Mouse (Mus musculus): ENCODE data around the gene 3110082I17Rik.
A peak's percentile ranks its signal among the peaks of the same experiment; 100 is the strongest.

The 3110082I17Rik gene

GRCm38 (mm10) chr5:139460384-139461067 lies at the start of gene 3110082I17Rik:
3110082I17Rik (minus strand) TSS chr5:139460527.
- peak; percentile 98 for DNase-seq (ENCODE audit: extremely low spot score)

- no peak for DNase-seq (ENCODE audit: extremely low spot score)
Measured at GRCm38 (mm10) chr5:139506207-139506606, 45.9 kb upstream of the 3110082I17Rik start.

- peak; percentile 64 for DNase-seq (ENCODE audit: extremely low spot score)
Measured at GRCm38 (mm10) chr5:139505073-139505606, 44.8 kb upstream of the 3110082I17Rik start.

GRCm38 (mm10) chr5:139502281-139502680 lies 42.0 kb upstream of the 3110082I17Rik start:
- DNase-seq (ENCODE audit: extremely low spot score), result no peak

GRCm38 (mm10) chr5:139498791-139499190 lies 38.5 kb upstream of the 3110082I17Rik start:
- no peak for DNase-seq (ENCODE audit: extremely low spot score)

- DNase-seq (ENCODE audit: extremely low spot score), result no peak
Measured at GRCm38 (mm10) chr5:139496939-139497338, 36.6 kb upstream of the 3110082I17Rik start.

- DNase-seq (ENCODE audit: extremely low spot score), result no peak
Measured at GRCm38 (mm10) chr5:139495019-139495669, 34.8 kb upstream of the 3110082I17Rik start.

GRCm38 (mm10) chr5:139493690-139494089 lies 33.4 kb upstream of the 3110082I17Rik start:
- no peak for DNase-seq (ENCODE audit: extremely low spot score)

- no peak for DNase-seq (ENCODE audit: extremely low spot score)
Measured at GRCm38 (mm10) chr5:139491348-139491747, 31.0 kb upstream of the 3110082I17Rik start.

GRCm38 (mm10) chr5:139490131-139490530 lies 29.8 kb upstream of the 3110082I17Rik start:
- no peak for DNase-seq (ENCODE audit: extremely low spot score)

- DNase-seq (ENCODE audit: extremely low spot score), result peak; percentile 99
Measured at GRCm38 (mm10) chr5:139484185-139484814, 24.0 kb upstream of the 3110082I17Rik start, which contains the start of gene Zfand2a. Zfand2a (minus strand) TSS chr5:139484549.

- no peak for DNase-seq (ENCODE audit: extremely low spot score)
Measured at GRCm38 (mm10) chr5:139483171-139483848, 23.0 kb upstream of the 3110082I17Rik start.

GRCm38 (mm10) chr5:139480406-139480805 lies 20.1 kb upstream of the 3110082I17Rik start:
- DNase-seq (ENCODE audit: extremely low spot score), result no peak

- no peak for DNase-seq (ENCODE audit: extremely low spot score)
Measured at GRCm38 (mm10) chr5:139479088-139479487, 18.8 kb upstream of the 3110082I17Rik start.

GRCm38 (mm10) chr5:139474741-139475140 lies 14.4 kb upstream of the 3110082I17Rik start:
- DNase-seq (ENCODE audit: extremely low spot score), result no peak

GRCm38 (mm10) chr5:139467998-139468397 lies 7.7 kb upstream of the 3110082I17Rik start:
- no peak for DNase-seq (ENCODE audit: extremely low spot score)

- no peak for DNase-seq (ENCODE audit: extremely low spot score)
Measured at GRCm38 (mm10) chr5:139466801-139467200, 6.5 kb upstream of the 3110082I17Rik start.

GRCm38 (mm10) chr5:139466373-139466772 lies 6.0 kb upstream of the 3110082I17Rik start:
- DNase-seq (ENCODE audit: extremely low spot score), result no peak

GRCm38 (mm10) chr5:139464874-139465273 lies 4.5 kb upstream of the 3110082I17Rik start:
- DNase-seq (ENCODE audit: extremely low spot score), result no peak

GRCm38 (mm10) chr5:139459938-139460337 lies 389 bp downstream of the 3110082I17Rik start:
- DNase-seq (ENCODE audit: extremely low spot score), result no peak

GRCm38 (mm10) chr5:139457241-139457640 lies 3.1 kb downstream of the 3110082I17Rik start:
- DNase-seq (ENCODE audit: extremely low spot score), result no peak

GRCm38 (mm10) chr5:139455166-139455565 lies 5.2 kb downstream of the 3110082I17Rik start:
- DNase-seq (ENCODE audit: extremely low spot score), result no peak

Data from embryo, embryonic 9.5 days (tissue).